ENCODE assay signal across 8 mouse cellular contexts in genomic region chr15:91736791-91737533, GRCm38 (mm10).
DNase-seq lines count a peak whose midpoint lies in the region; ATAC-seq and TF ChIP-seq lines count a peak whose summit lies in the region.
"Had no signal": no experiment of that assay in that cellular context is flagged by ENCODE, and none has a peak within 500 bp of the region (broad histone marks: within the 10 kb centered on the region; RNA-seq: fewer than 3 reads in every experiment).

No protein-coding gene starts in this region.

- H3K36me3 ChIP-seq in kidney, postnatal 0 days (ENCODE audit: insufficient read depth, low read length) = no peaks in the 10 kb centered on the region
- H3K36me3 ChIP-seq in kidney, embryonic 14.5 days (ENCODE audit: control insufficient read depth, insufficient read depth, low read length) = 0 out of 2 replicates have a peak, but pooled peaks cover 3% of the 10 kb centered on the region
- H3K36me3 ChIP-seq in ES-Bruce4 (ENCODE audit: control insufficient read depth, insufficient read depth, low read length, poor library complexity, severe bottlenecking) = no peaks in the 10 kb centered on the region
- no peaks in the 10 kb centered on the region for H3K36me3 ChIP-seq in embryonic facial prominence, embryonic 11.5 days (replicated peaks; ENCODE audit: control insufficient read depth, insufficient read depth, low read depth, low read length)
- H3K36me3 ChIP-seq in liver, embryonic 11.5 days (ENCODE audit: control insufficient read depth, insufficient read depth, low read length) = no peaks in the 10 kb centered on the region

- H3K4me2 ChIP-seq in kidney, postnatal 0 days (ENCODE audit: low read length) = no peak overlapping the region
- H3K4me2 ChIP-seq in kidney, embryonic 14.5 days (replicated peaks; ENCODE audit: low read depth, low read length) = no peak overlapping the region
- H3K4me2 ChIP-seq in embryonic facial prominence, embryonic 11.5 days (ENCODE audit: low read depth, low read length) = no peak overlapping the region
- no peak overlapping the region for H3K4me2 ChIP-seq in liver, embryonic 11.5 days

- WGBS in kidney, postnatal 0 days = 42% methylated on average over 15 of the region's 15 CpGs
- WGBS in kidney, embryonic 14.5 days = 40% methylated on average over 15 of the region's 15 CpGs
- 36% methylated on average over 15 of the region's 15 CpGs for WGBS in embryonic facial prominence, embryonic 11.5 days
- WGBS in liver, embryonic 11.5 days = 42% methylated on average over 15 of the region's 15 CpGs

- peak; percentile 84 for TF ChIP-seq CTCF in kidney, postnatal 0 days (IDR thresholded peaks at IDR 0.05; ENCODE audit: low read depth)
- peak; percentile 68 for TF ChIP-seq CTCF in ES-Bruce4 (IDR thresholded peaks at IDR 0.05; ENCODE audit: low read depth, low read length)

- H3K27me3 ChIP-seq in kidney, postnatal 0 days (ENCODE audit: insufficient read depth, low read length) = no peaks in the 10 kb centered on the region
- H3K27me3 ChIP-seq in kidney, embryonic 14.5 days (ENCODE audit: control insufficient read depth, insufficient read depth, low read length) = no peaks in the 10 kb centered on the region
- H3K27me3 ChIP-seq in ES-Bruce4 (ENCODE audit: control insufficient read depth, insufficient read depth, low read length, poor library complexity, severe bottlenecking) = no peaks in the 10 kb centered on the region
- no peaks in the 10 kb centered on the region for H3K27me3 ChIP-seq in embryonic facial prominence, embryonic 11.5 days (ENCODE audit: control insufficient read depth, insufficient read depth, low read length)
- no peaks in the 10 kb centered on the region for H3K27me3 ChIP-seq in liver, embryonic 11.5 days (replicated peaks; ENCODE audit: control insufficient read depth, insufficient read depth, low read length)

- DNase-seq in kidney, postnatal 0 days (ENCODE audit: low spot score) = peak; percentile 76
- peak; percentile 53 to 65 for DNase-seq in adrenal gland, adult 18-20 months (ENCODE audit: low spot score in 2 of 2)
- DNase-seq in embryonic facial prominence, embryonic 11.5 days (ENCODE audit: low spot score) = peak; percentile 72
- DNase-seq in liver, embryonic 11.5 days (ENCODE audit: low spot score) = peak; percentile 44
- peak; percentile 33 to 78 for DNase-seq in spleen, postnatal 4 days (ENCODE audit: low spot score in 2 of 2)

- no peak overlapping the region for H3K27ac ChIP-seq in kidney, postnatal 0 days
- no peak overlapping the region for H3K27ac ChIP-seq in kidney, embryonic 14.5 days (ENCODE audit: low read depth, low read length)
- no peak overlapping the region for H3K27ac ChIP-seq in ES-Bruce4 (ENCODE audit: insufficient read depth, low read length)
- H3K27ac ChIP-seq in embryonic facial prominence, embryonic 11.5 days (replicated peaks; ENCODE audit: low read depth, low read length) = no peak overlapping the region
- no peak overlapping the region for H3K27ac ChIP-seq in liver, embryonic 11.5 days (ENCODE audit: low read depth, low read length)
- H3K27ac ChIP-seq: macrophage had no signal

- H3K9me3 ChIP-seq in kidney, postnatal 0 days (replicated peaks; ENCODE audit: low read length) = no peaks in the 10 kb centered on the region
- no peaks in the 10 kb centered on the region for H3K9me3 ChIP-seq in kidney, embryonic 14.5 days (ENCODE audit: control insufficient read depth, low read length)
- H3K9me3 ChIP-seq in ES-Bruce4 (replicated peaks; ENCODE audit: control insufficient read depth, insufficient read depth, low read length, poor library complexity, severe bottlenecking) = no peaks in the 10 kb centered on the region
- H3K9me3 ChIP-seq in embryonic facial prominence, embryonic 11.5 days (replicated peaks; ENCODE audit: control insufficient read depth, low read length) = no peaks in the 10 kb centered on the region
- no peaks in the 10 kb centered on the region for H3K9me3 ChIP-seq in liver, embryonic 11.5 days (ENCODE audit: control insufficient read depth, low read length)

- H3K4me1 ChIP-seq in kidney, postnatal 0 days (replicated peaks; ENCODE audit: insufficient read depth, low read length) = no peaks in the 10 kb centered on the region
- no peaks in the 10 kb centered on the region for H3K4me1 ChIP-seq in kidney, embryonic 14.5 days (ENCODE audit: control insufficient read depth, insufficient read depth, low read length)
- peaks cover 3% of the 10 kb centered on the region for H3K4me1 ChIP-seq in ES-Bruce4 (ENCODE audit: control insufficient read depth, insufficient read depth, low read length)
- H3K4me1 ChIP-seq in embryonic facial prominence, embryonic 11.5 days (ENCODE audit: control insufficient read depth, insufficient read depth, low read length) = no peaks in the 10 kb centered on the region
- H3K4me1 ChIP-seq in liver, embryonic 11.5 days (replicated peaks; ENCODE audit: control insufficient read depth, insufficient read depth, low read length) = no peaks in the 10 kb centered on the region

- ATAC-seq in kidney, postnatal 0 days (replicated peaks; ENCODE audit: low FRiP score, low read depth) = no peak
- no peak for ATAC-seq in kidney, embryonic 14.5 days (ENCODE audit: low FRiP score, low TSS enrichment)
- no peak for ATAC-seq in embryonic facial prominence, embryonic 11.5 days (replicated peaks; ENCODE audit: insufficient number of reproducible peaks, low FRiP score, low TSS enrichment, low read depth)
- ATAC-seq in liver, embryonic 11.5 days (replicated peaks; ENCODE audit: low FRiP score) = no peak

- no peak for TF ChIP-seq POLR2A in ES-Bruce4 (IDR thresholded peaks at IDR 0.05; ENCODE audit: insufficient read depth, low read length)

- TF ChIP-seq EP300 in ES-Bruce4 (IDR thresholded peaks at IDR 0.05; ENCODE audit: insufficient read depth, low read depth, low read length) = no peak

- H3K4me3 ChIP-seq in kidney, postnatal 0 days (replicated peaks; ENCODE audit: low read depth, low read length) = no peak overlapping the region
- no peak overlapping the region for H3K4me3 ChIP-seq in kidney, embryonic 14.5 days (ENCODE audit: low read length)
- H3K4me3 ChIP-seq in ES-Bruce4 (ENCODE audit: low read depth, low read length) = no peak overlapping the region
- no peak overlapping the region for H3K4me3 ChIP-seq in embryonic facial prominence, embryonic 11.5 days (ENCODE audit: low read depth, low read length)
- H3K4me3 ChIP-seq in liver, embryonic 11.5 days (ENCODE audit: low read depth, low read length) = no peak overlapping the region

- no peak overlapping the region for H3K9ac ChIP-seq in kidney, postnatal 0 days (ENCODE audit: low read depth, low read length)
- no peak overlapping the region for H3K9ac ChIP-seq in kidney, embryonic 14.5 days (ENCODE audit: low read depth, low read length)
- H3K9ac ChIP-seq in ES-Bruce4 (ENCODE audit: low read depth, poor library complexity, severe bottlenecking) = no peak overlapping the region
- H3K9ac ChIP-seq in embryonic facial prominence, embryonic 11.5 days (replicated peaks; ENCODE audit: low read length) = no peak overlapping the region
- H3K9ac ChIP-seq in liver, embryonic 11.5 days (ENCODE audit: low read depth, low read length) = no peak overlapping the region
